Mouse (Mus musculus) embryonic facial prominence, embryonic 11.5 days (tissue): Measurements from ENCODE around the gene Cemip. TPM values are rescaled to one million over a fixed set of nuclear protein-coding genes. Genes with fewer than 3 reads are reported as not detected.

Experiments used
- ATAC-seq: fragments of 200-750 bp; cut with Nextera tagmentation; replicated peaks from 2 replicates; pipeline ENCODE4 v1.8.0; 2017; ENCODE audit warnings: low read depth; ENCODE audit not compliant: insufficient number of reproducible peaks, low FRiP score, low TSS enrichment
- DNase-seq: peaks from one replicate; pipeline ENCODE4 v3.0.0-alpha.2; 2015; ENCODE audit warnings: low spot score
- H3K27ac ChIP-seq: fragments of 300-500 bp; sonication (generic); replicated peaks from 2 replicates; pipeline ENCODE4 v1.5.1; 2014; ENCODE audit warnings: mild to moderate bottlenecking, low read depth, low read length, control low read depth
- H3K27me3 ChIP-seq: fragments of 300-500 bp; sonication (generic); 2 replicates; pipeline ENCODE4 v1.6.1; 2014; ENCODE audit warnings: mild to moderate bottlenecking, low read length, moderate library complexity, mixed read lengths; ENCODE audit not compliant: control insufficient read depth, insufficient read depth
- H3K36me3 ChIP-seq: fragments of 300-500 bp; sonication (generic); replicated peaks from 2 replicates; pipeline ENCODE4 v1.6.1; 2014; ENCODE audit warnings: low read depth, mild to moderate bottlenecking, low read length, moderate library complexity, mixed read lengths; ENCODE audit not compliant: control insufficient read depth, insufficient read depth
- H3K4me1 ChIP-seq: fragments of 300-500 bp; sonication (generic); 2 replicates; pipeline ENCODE4 v1.6.1; 2014; ENCODE audit warnings: low read length, mixed read lengths; ENCODE audit not compliant: control insufficient read depth, insufficient read depth
- H3K4me2 ChIP-seq: fragments of 300-500 bp; sonication (generic); 2 replicates; pipeline ENCODE4 v1.6.1; 2014; ENCODE audit warnings: low read depth, mild to moderate bottlenecking, control low read depth, low read length, moderate library complexity
- H3K4me3 ChIP-seq: fragments of 300-500 bp; sonication (generic); 2 replicates; pipeline ENCODE4 v1.5.1; 2014; ENCODE audit warnings: low read depth, low read length, control low read depth
- H3K9ac ChIP-seq: fragments of 300-500 bp; sonication (generic); replicated peaks from 2 replicates; pipeline ENCODE4 v1.6.1; 2014; ENCODE audit warnings: mild to moderate bottlenecking, control low read depth, low read length
- H3K9me3 ChIP-seq: fragments of 300-500 bp; sonication (generic); replicated peaks from 2 replicates; pipeline ENCODE4 v1.6.1; 2016; ENCODE audit warnings: mild to moderate bottlenecking, low read length, inconsistent platforms, mixed read lengths; ENCODE audit not compliant: control insufficient read depth
- WGBS: fragments of 180-500 bp; shearing (Covaris S2); extraction: QIAGEN DNeasy Blood & Tissue Kit; methylation state at CpG from one replicate; pipeline ENCODE4 v1.1.7; 2014; 5-methylcytosine and 5-hydroxymethylcytosine counted together
- polyA plus RNA-seq: library from polyadenylated mRNA; unstranded; fragments of >200 nt; fragmentation: Nextera tagmentation; extraction: Ambion mirVana; gene quantifications from 2 replicates; pipeline ENCODE4 v1.2.1, GENCODE M21; 2014

Cemip gene
- polyA plus RNA-seq, 1 experiment from 2014 or later: 0.58 TPM

DNA sequence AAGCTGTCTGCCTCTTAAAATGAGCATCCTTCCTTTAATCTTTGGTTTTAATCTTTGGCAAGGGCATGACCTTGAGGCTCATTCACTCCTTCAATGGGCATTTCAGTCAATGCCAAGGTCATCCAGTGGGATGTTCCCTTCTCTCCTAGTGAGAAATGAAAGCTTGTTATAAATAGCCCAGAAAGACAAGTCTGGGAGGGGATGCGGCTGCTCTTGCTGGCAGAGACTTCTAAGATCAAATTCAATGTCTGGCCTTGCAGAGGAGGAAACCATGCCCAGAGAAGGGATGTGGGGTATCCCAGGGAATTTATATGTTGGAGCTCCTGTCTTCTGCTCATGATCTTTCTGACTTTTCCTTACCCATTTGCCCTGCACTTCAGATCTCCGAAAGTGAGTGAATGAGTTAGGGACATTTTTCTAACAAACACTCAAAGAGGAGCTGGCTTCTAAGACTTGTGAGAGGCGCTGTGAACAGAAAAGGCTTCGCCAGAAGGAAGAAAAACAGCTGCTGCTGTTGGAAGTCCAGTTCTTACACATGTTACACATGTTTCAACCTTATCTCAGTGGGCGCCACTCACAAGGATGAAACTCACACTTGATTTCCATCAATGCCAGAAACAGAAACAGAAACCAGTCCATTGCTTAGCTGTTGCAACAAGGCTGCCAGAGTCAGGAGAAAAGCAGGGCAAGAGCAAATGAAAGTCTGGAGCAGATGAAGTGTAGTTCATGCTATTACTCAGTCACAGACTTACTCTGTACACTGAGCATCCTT, 120.1 kb downstream of the Cemip start:
- Histone ChIP-seq H3K27me3 (no peaks in the 10 kb centered on the region), H3K9me3 (no peaks in the 10 kb centered on the region), H3K9ac (no peak overlapping the region), H3K36me3 (no peaks in the 10 kb centered on the region), H3K4me2 (no peak overlapping the region), H3K4me1 (no peaks in the 10 kb centered on the region), H3K4me3 (no peak overlapping the region), H3K27ac (no peak overlapping the region)
- 80% methylated on average over 5 of the region's 5 CpGs for WGBS
- DNase-seq: no peak
- ATAC-seq: no peak

- Histone ChIP-seq H3K4me1 (no peaks in the 10 kb centered on the region), H3K27me3 (no peaks in the 10 kb centered on the region), H3K4me2 (no peak overlapping the region), H3K9ac (no peak overlapping the region), H3K36me3 (no peaks in the 10 kb centered on the region), H3K4me3 (no peak overlapping the region), H3K9me3 (no peaks in the 10 kb centered on the region), H3K27ac (no peak overlapping the region)
- DNase-seq (no peak), ATAC-seq (no peak)
These were observed 121.1 kb downstream of the Cemip start for GRCm38 (mm10) chr7:83965181-83965580.

- Histone ChIP-seq H3K9ac (no peak overlapping the region), H3K4me3 (no peak overlapping the region), H3K36me3 (no peaks in the 10 kb centered on the region), H3K4me1 (no peaks in the 10 kb centered on the region), H3K4me2 (no peak overlapping the region), H3K9me3 (no peaks in the 10 kb centered on the region), H3K27ac (no peak overlapping the region), H3K27me3 (no peaks in the 10 kb centered on the region)
- WGBS: 85% methylated on average over 9 of the region's 9 CpGs
- no peak for ATAC-seq
- DNase-seq: no peak
These were observed 133.8 kb downstream of the Cemip start for GRCm38 (mm10) chr7:83952511-83952910.

GRCm38 (mm10) chr7:83951327-83951726, 135.0 kb downstream of the Cemip start:
- Histone ChIP-seq H3K4me1 (no peaks in the 10 kb centered on the region), H3K36me3 (no peaks in the 10 kb centered on the region), H3K4me2 (no peak overlapping the region), H3K27ac (no peak overlapping the region), H3K27me3 (no peaks in the 10 kb centered on the region), H3K4me3 (no peak overlapping the region), H3K9ac (no peak overlapping the region), H3K9me3 (no peaks in the 10 kb centered on the region)
- peak; percentile 26 for DNase-seq
- no peak for ATAC-seq
- 59% methylated on average over 14 of the region's 14 CpGs for WGBS

DNA sequence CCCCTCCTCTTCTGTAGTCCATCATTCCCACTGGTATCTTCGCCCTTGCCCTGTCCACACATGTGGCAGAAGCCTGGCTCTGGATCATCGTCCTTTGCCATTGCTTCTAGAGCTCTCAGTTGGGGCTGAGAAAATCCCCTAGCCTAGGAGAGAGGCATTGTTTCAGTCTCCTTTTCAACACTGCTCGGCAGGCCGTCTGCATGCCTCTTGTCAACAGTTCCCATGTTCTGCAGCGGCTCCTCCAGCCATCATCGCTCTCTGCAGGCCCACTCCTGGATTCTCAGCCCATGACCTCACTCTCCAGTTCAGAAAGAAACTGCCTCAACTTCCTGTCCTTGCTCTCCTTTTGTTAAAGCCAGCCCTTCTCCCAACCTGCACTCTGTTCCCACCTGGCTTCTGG, 136.6 kb downstream of the Cemip start:
- H3K4me2 ChIP-seq: no peak overlapping the region
- H3K27me3 ChIP-seq: no peaks in the 10 kb centered on the region
- ATAC-seq: no peak
- no peaks in the 10 kb centered on the region for H3K36me3 ChIP-seq
- DNase-seq: no peak
- H3K9me3 ChIP-seq: no peaks in the 10 kb centered on the region
- no peaks in the 10 kb centered on the region for H3K4me1 ChIP-seq
- 76% methylated on average over 6 of the region's 6 CpGs for WGBS
- H3K27ac ChIP-seq: no peak overlapping the region
- no peak overlapping the region for H3K9ac ChIP-seq
- no peak overlapping the region for H3K4me3 ChIP-seq

DNA sequence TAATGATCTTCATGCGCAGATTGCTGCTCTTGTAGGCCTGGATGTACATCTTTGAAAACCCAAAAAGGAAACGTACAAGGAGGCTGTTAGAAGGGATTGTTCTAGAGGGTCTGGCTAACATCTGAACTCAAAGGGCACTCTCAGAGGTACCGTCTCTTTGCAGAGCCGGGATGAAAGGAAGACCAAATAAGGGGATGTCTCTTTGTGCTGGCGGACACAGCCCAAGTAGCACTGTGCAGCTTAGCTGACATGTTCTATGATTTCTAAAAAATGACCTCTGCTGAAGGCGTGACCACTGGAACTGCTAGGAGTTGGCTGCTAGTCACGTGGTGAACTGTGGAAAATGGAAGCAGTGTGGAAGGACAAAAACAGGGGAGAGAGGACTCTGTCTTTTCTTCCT, 137.6 kb downstream of the Cemip start:
- Histone ChIP-seq H3K9me3 (no peaks in the 10 kb centered on the region), H3K9ac (no peak overlapping the region), H3K27me3 (no peaks in the 10 kb centered on the region), H3K27ac (no peak overlapping the region), H3K36me3 (no peaks in the 10 kb centered on the region), H3K4me2 (no peak overlapping the region), H3K4me3 (no peak overlapping the region), H3K4me1 (no peaks in the 10 kb centered on the region)
- ATAC-seq (no peak), DNase-seq (no peak)
- WGBS: 81% methylated on average over 7 of the region's 7 CpGs

DNA sequence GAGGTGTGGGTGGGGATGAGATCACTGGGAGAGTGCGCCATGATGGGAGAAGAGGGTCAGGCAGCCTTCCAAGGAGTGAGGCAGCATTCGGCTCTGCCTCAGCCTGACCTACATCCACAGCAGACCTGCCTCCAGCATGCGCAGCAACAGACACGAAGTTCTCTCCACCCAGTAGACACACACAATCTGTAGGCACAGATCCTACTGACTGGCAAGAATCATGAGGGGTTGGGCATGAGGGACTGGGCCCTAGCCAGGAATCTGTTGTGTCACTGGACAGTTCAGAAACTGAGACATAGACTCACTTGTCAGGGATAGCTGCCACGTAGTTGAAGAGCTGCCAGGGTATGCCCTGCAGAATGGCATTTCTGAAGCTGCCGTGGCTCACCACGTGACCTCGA, 144.6 kb downstream of the Cemip start:
- Histone ChIP-seq H3K27ac (no peak overlapping the region), H3K4me2 (no peak overlapping the region), H3K9me3 (no peaks in the 10 kb centered on the region), H3K36me3 (no peaks in the 10 kb centered on the region), H3K4me1 (no peaks in the 10 kb centered on the region), H3K27me3 (no peaks in the 10 kb centered on the region), H3K9ac (no peak overlapping the region), H3K4me3 (no peak overlapping the region)
- WGBS: 90% methylated on average over 8 of the region's 8 CpGs
- ATAC-seq: no peak
- no peak for DNase-seq

GRCm38 (mm10) chr7:83940136-83940535, 146.2 kb downstream of the Cemip start:
- DNase-seq (no peak), ATAC-seq (no peak)
- Histone ChIP-seq H3K27ac (no peak overlapping the region), H3K4me1 (no peaks in the 10 kb centered on the region), H3K9ac (no peak overlapping the region), H3K36me3 (no peaks in the 10 kb centered on the region), H3K4me3 (no peak overlapping the region), H3K9me3 (no peaks in the 10 kb centered on the region), H3K4me2 (no peak overlapping the region), H3K27me3 (no peaks in the 10 kb centered on the region)
- WGBS: 75% methylated on average over 2 of the region's 2 CpGs
